Mouse (Mus musculus): ENCODE data around the gene Tnfrsf14.

Tnfrsf14 gene

DNA sequence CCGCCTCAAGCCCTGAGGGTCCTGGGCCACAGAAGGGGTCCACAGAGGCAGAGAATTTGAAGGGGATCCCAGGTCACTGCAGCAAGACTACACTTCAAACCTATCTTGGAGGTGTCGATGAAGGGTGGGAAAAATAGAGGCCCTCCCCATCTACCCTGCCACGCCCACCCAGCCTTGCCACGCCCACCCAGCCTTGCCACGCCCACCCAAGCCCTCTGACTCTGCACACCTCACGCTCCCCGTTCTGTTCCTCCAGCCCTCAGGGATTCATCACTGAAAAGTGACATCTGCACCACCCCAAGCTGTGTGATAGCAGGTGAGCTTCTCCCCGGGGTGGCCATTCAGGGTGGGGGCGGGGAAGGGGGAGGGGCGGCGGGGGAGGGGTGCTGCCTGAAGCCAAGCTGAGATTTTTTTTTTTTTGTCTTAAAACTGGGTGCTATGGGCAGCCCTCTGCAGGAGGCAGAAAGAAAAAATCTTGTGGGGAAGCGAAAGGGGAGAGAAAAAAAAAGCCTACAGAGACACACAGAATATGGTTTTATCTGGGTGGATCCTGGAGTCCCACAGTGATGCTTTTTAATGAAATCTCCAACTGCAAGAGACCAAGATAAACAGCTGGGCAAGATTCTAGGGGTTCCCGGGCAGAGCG, 46.2 kb downstream of the Tnfrsf14 start:
- intact Hi-C loops (cut with DNase I): no loop called here

DNA sequence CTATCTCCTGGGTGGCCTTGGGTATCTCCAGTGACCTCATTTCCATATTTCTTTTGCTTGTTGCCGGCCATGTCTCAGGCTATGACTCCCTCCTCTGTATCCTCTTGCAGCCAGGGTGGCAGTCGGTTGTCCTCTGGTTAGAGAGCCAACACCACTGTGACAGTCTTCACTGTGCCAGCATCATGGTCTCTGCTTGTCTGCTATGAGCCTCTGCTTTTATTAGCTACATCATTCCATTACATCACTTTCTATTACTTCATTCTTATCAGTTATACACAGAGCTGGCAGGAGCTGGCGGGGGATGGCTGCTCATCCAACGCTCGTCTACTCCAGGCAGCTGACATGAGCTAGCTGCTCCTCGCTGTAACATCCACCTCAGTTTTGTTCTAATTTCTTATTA, 47.6 kb downstream of the Tnfrsf14 start:
- intact Hi-C loops (cut with DNase I): no loop called here

DNA sequence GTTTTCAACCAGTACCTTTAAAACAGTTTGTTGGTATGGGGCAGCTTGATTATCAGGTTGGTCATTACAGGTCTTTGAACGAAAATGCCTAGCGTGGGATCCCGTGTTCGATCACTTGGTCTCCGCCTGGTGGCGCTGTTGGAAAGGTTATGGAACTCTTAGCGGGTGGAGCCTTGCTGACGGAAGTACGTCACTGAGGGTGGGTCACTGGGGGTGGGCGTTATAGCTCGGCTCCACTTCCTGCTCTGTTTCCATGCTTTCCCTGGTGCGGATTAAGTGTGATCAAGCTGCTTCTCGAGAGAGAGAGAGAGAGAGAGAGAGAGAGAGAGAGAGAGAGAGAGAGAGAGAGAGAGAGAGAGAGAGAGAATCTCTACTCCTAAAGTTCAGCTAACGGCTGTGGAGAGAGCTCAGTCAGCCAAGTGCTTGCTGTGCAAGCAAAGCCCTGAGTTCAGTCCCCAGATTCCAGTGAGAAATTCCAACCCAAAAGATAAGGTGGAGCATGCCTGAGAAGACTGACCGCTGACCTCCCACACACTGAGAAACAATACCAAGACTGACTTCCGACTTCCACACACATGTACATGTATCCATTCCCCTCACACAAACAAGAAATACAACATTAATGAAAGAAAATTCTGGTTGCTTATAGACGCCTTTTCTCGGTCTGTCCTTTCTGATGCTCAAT, 50.4 kb downstream of the Tnfrsf14 start:
- intact Hi-C loops (cut with DNase I): loop anchor here (1.0 to 2.0 kb wide), 3 partner anchors 29 to 187 kb away; no protein-coding TSS in a partner anchor

GRCm38 (mm10) chr4:154873186-154873585, 55.2 kb downstream of the Tnfrsf14 start:
- intact Hi-C loops (cut with DNase I): no loop called here
